Mouse (Mus musculus): ENCODE data around the gene Mrpl37. TPM values are rescaled to one million over a fixed set of nuclear protein-coding genes. Genes with fewer than 3 reads are reported as not detected.
"Not testable (repeated sequence)": the region's sequence is repeated elsewhere in the genome, so short reads cannot be mapped to it uniquely, and the experiment has no call there.

The Mrpl37 gene
- polyA plus RNA-seq (2012; ENCODE audit: insufficient read depth, insufficient read length, missing spikeins) = 41.4 and 58.9 TPM in 2 replicates

GRCm38 (mm10) chr4:107066252-107067124 lies at the start of gene Mrpl37, which contains the start of gene Cyb5rl:
Mrpl37 (minus strand) TSS chr4:107066868.
Cyb5rl (plus strand) TSS chr4:107066988.
- no peak within 1 kb of the TSS for H3K27ac ChIP-seq (ENCODE audit: insufficient read depth, low read depth, low read length)
- peak within 1 kb of the TSS; percentile 86 for H3K4me3 ChIP-seq (ENCODE audit: insufficient read depth, low read length)
- peaks cover 9% of the 10 kb centered on the region for H3K4me1 ChIP-seq (ENCODE audit: control insufficient read depth, insufficient read depth, low read length)
- no peak for TF ChIP-seq CTCF (IDR thresholded peaks at IDR 0.05; ENCODE audit: low read depth, low read length)
- 0 out of 2 replicates have a peak, but pooled peaks have one; percentile 66 for TF ChIP-seq POLR2A (IDR thresholded peaks at IDR 0.05; ENCODE audit: borderline replicate concordance, low read depth, low read length)

- TF ChIP-seq POLR2A (IDR thresholded peaks at IDR 0.05; ENCODE audit: borderline replicate concordance, low read depth, low read length) = no peak
- no peak for TF ChIP-seq CTCF (IDR thresholded peaks at IDR 0.05; ENCODE audit: low read depth, low read length)
- Histone ChIP-seq H3K4me1 (ENCODE audit: control insufficient read depth, insufficient read depth, low read length) (no peaks in the 10 kb centered on the region), H3K27ac (ENCODE audit: insufficient read depth, low read depth, low read length) (no peak overlapping the region), H3K4me3 (ENCODE audit: insufficient read depth, low read length) (no peak overlapping the region)
Observed at GRCm38 (mm10) chr4:107114278-107114677, 47.6 kb upstream of the Mrpl37 start.

GRCm38 (mm10) chr4:107109181-107109580 lies 42.5 kb upstream of the Mrpl37 start:
- H3K4me3 ChIP-seq (ENCODE audit: insufficient read depth, low read length); H3K27ac ChIP-seq (ENCODE audit: insufficient read depth, low read depth, low read length): not testable (repeated sequence)

GRCm38 (mm10) chr4:107108291-107108731 lies 41.6 kb upstream of the Mrpl37 start:
- no peak for TF ChIP-seq CTCF (IDR thresholded peaks at IDR 0.05; ENCODE audit: low read depth, low read length)
- TF ChIP-seq POLR2A (IDR thresholded peaks at IDR 0.05; ENCODE audit: borderline replicate concordance, low read depth, low read length) = no peak
- no peak overlapping the region for H3K4me3 ChIP-seq (ENCODE audit: insufficient read depth, low read length)
- no peaks in the 10 kb centered on the region for H3K4me1 ChIP-seq (ENCODE audit: control insufficient read depth, insufficient read depth, low read length)
- H3K27ac ChIP-seq (ENCODE audit: insufficient read depth, low read depth, low read length) = no peak overlapping the region

More at GRCm38 (mm10) chr4:107109181-107109580, 42.5 kb upstream of the Mrpl37 start:
- not testable (repeated sequence) for H3K4me1 ChIP-seq (ENCODE audit: control insufficient read depth, insufficient read depth, low read length)

DNA sequence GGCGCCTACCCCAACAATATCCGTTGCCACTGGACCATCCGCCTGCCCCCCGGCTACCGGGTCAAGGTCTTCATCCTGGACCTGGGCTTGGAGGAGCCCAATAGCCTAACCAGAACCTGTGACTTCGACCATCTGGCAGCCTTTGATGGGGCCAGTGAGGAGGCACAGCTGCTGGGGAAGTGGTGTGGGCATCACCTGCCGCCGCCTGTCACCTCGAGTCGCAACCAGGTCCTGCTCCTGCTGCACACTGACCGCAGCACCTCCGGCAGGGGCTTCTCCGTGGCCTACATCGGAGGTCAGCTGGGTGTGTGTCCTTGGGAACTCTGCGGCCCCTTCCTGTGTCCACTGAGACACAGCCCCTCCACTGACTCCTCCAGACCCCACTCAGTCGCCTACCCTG lies 40.1 kb upstream of the Mrpl37 start:
- H3K4me1 ChIP-seq (ENCODE audit: control insufficient read depth, insufficient read depth, low read length) = no peaks in the 10 kb centered on the region
- no peak overlapping the region for H3K4me3 ChIP-seq (ENCODE audit: insufficient read depth, low read length)
- TF ChIP-seq CTCF (IDR thresholded peaks at IDR 0.05; ENCODE audit: low read depth, low read length) (no peak), POLR2A (IDR thresholded peaks at IDR 0.05; ENCODE audit: borderline replicate concordance, low read depth, low read length) (no peak)
- no peak overlapping the region for H3K27ac ChIP-seq (ENCODE audit: insufficient read depth, low read depth, low read length)

DNA sequence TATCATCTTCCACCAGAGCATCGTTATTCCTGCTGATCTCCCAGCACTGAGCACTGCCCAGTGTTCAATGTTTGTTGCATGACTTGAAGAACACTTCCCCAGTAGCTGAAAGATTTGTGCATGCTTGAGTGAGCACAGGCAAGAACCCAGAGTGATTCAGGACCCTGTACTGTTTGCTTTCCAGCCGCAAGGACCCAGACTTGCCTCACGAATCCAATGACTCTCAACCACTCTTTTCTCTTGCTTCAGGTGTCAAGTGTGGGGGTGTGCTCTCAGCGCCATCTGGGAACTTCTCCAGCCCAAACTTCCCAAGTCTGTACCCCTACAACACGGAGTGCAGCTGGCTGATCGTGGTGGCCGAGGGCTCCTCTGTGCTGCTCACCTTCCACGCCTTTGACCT lies 35.6 kb upstream of the Mrpl37 start:
- Histone ChIP-seq H3K4me1 (ENCODE audit: control insufficient read depth, insufficient read depth, low read length) (no peaks in the 10 kb centered on the region), H3K4me3 (ENCODE audit: insufficient read depth, low read length) (no peak overlapping the region)
- TF ChIP-seq CTCF (IDR thresholded peaks at IDR 0.05; ENCODE audit: low read depth, low read length) = no peak
- no peak for TF ChIP-seq POLR2A (IDR thresholded peaks at IDR 0.05; ENCODE audit: borderline replicate concordance, low read depth, low read length)

DNA sequence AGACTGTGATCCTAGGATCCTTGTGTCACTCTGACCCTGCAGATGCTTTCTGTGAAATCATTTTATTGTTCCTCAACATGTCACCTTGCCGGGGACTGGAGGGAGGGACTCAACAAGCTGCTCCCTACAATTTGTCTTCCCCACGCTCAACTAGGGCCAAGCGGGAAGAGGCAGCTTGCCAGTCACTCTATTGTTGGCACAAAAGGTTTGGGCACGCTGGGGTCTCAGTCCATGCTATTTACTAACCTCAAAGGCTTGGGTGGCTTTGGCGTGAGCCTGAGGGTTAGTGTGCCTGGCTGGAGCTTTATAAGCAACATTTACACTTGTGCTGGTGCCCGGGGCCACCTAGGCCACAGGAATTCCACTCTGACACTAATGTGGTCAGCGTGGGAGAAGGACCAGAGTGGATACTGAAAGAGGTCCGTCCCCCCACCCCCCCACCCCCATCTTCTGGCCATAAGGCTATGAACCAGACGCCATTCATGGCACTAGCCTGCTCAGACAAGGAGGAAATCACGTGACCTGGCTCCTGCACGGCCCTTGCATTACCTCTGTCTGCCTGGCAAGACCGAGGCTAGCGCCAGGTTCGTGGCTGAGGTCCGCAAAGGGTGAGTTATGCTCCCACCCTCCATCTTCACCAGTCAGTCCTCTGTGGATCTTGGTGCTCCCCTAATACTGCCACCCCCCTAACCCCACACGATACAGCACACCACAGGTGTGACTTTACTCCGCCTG lies 32.3 kb upstream of the Mrpl37 start:
- no peak overlapping the region for H3K4me3 ChIP-seq (ENCODE audit: insufficient read depth, low read length)
- no peak overlapping the region for H3K27ac ChIP-seq (ENCODE audit: insufficient read depth, low read depth, low read length)
- TF ChIP-seq CTCF (IDR thresholded peaks at IDR 0.05; ENCODE audit: low read depth, low read length) (no peak), POLR2A (IDR thresholded peaks at IDR 0.05; ENCODE audit: borderline replicate concordance, low read depth, low read length) (no peak)
- peaks cover 6% of the 10 kb centered on the region; the same call in 1 of the 2 replicates for H3K4me1 ChIP-seq (ENCODE audit: control insufficient read depth, insufficient read depth, low read length)

More for the DNA sequence above, 35.6 kb upstream of the Mrpl37 start:
- H3K27ac ChIP-seq (ENCODE audit: insufficient read depth, low read depth, low read length) = no peak overlapping the region

DNA sequence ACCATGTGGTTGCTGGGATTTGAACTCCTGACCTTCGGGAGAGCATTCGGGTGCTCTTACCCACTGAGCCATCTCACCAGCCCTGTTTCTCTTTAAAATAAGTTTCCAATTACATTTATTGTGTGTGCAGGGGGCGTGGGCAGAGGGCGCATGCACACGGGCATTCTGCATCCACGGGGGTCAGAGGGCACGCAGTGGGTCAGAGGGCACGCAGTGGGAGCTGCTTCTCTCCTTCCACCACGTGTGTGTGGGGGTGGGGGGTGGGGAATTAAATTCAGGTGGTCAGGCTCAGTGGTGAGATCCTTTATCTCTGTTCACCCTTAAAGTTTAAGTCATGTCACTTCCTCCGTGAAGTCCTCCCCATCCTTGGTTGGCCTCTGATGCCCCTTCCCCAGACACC lies 31.7 kb upstream of the Mrpl37 start:
- Histone ChIP-seq H3K4me1 (ENCODE audit: control insufficient read depth, insufficient read depth, low read length) (peaks cover 6% of the 10 kb centered on the region; the same call in 1 of the 2 replicates), H3K27ac (ENCODE audit: insufficient read depth, low read depth, low read length) (no peak overlapping the region), H3K4me3 (ENCODE audit: insufficient read depth, low read length) (no peak overlapping the region)
- TF ChIP-seq CTCF (IDR thresholded peaks at IDR 0.05; ENCODE audit: low read depth, low read length) (no peak), POLR2A (IDR thresholded peaks at IDR 0.05; ENCODE audit: borderline replicate concordance, low read depth, low read length) (no peak)

DNA sequence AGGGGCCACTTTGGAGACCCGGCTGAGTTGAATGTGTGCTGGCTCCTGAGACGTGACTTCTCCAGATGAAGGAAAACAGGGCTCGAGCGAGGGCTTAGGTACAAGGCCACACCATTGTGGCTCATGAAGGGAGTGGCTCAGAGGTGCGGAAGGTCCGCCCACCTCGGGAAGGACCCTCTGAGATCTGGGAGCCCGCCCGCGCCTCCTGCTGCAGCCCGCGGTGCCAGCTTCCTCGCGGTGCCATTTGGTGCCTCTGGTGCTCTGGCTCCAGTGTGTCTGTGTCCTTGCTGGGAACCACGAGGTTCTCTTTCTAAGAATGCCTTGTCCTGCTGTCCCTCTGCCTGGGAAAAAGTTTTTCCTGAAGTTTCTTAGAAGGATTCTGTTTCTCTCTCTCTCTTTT lies 31.2 kb upstream of the Mrpl37 start:
- Histone ChIP-seq H3K4me1 (ENCODE audit: control insufficient read depth, insufficient read depth, low read length) (peaks cover 6% of the 10 kb centered on the region; the same call in 1 of the 2 replicates), H3K27ac (ENCODE audit: insufficient read depth, low read depth, low read length) (no peak overlapping the region), H3K4me3 (ENCODE audit: insufficient read depth, low read length) (no peak overlapping the region)
- TF ChIP-seq CTCF (IDR thresholded peaks at IDR 0.05; ENCODE audit: low read depth, low read length) (no peak), POLR2A (IDR thresholded peaks at IDR 0.05; ENCODE audit: borderline replicate concordance, low read depth, low read length) (no peak)
